Mouse (Mus musculus): ENCODE measurements at regions not wholly inside any gene's neighbourhood (a gene's known extent, or its start where the extent isn't known, plus 50 kb on each side); places are given as distances from the start of the nearest gene placed in this dataset.

GRCm38 (mm10) chr12:26188996-26189395 lies 226.1 kb downstream of the Rnf144a start:
- TF ChIP-seq CTCF (IDR thresholded peaks at IDR 0.05; ENCODE audit: insufficient read depth, low read depth, low read length) (no peak), POLR2A (IDR thresholded peaks at IDR 0.05; ENCODE audit: insufficient read depth, low read depth, low read length) (no peak)
- 61% methylated on average over 2 of the region's 2 CpGs for WGBS
- H3K4me3 ChIP-seq (ENCODE audit: insufficient read depth, low read depth, low read length) = no peak overlapping the region
- no peak overlapping the region for H3K27ac ChIP-seq (ENCODE audit: insufficient read depth, low read depth, low read length)
- peaks cover 13% of the 10 kb centered on the region; the same call in 1 of the 2 replicates for H3K4me1 ChIP-seq (ENCODE audit: control insufficient read depth, insufficient read depth, low read length)

GRCm38 (mm10) chr12:26187091-26187862 lies 227.8 kb downstream of the Rnf144a start:
- H3K4me1 ChIP-seq (ENCODE audit: control insufficient read depth, insufficient read depth, low read length) = peaks cover 13% of the 10 kb centered on the region; the same call in 1 of the 2 replicates
- H3K4me3 ChIP-seq (ENCODE audit: insufficient read depth, low read depth, low read length) = no peak overlapping the region
- H3K27ac ChIP-seq (ENCODE audit: insufficient read depth, low read depth, low read length) = no peak overlapping the region
- TF ChIP-seq POLR2A (IDR thresholded peaks at IDR 0.05; ENCODE audit: insufficient read depth, low read depth, low read length) (no peak), CTCF (IDR thresholded peaks at IDR 0.05; ENCODE audit: insufficient read depth, low read depth, low read length) (no peak)
- 88% methylated on average over 8 of the region's 8 CpGs for WGBS

GRCm38 (mm10) chr12:26184701-26185460 lies 230.2 kb downstream of the Rnf144a start:
- no peak overlapping the region for H3K27ac ChIP-seq (ENCODE audit: insufficient read depth, low read depth, low read length)
- WGBS = 92% methylated on average over 5 of the region's 5 CpGs
- peaks cover 11% of the 10 kb centered on the region for H3K4me1 ChIP-seq (ENCODE audit: control insufficient read depth, insufficient read depth, low read length)
- TF ChIP-seq CTCF (IDR thresholded peaks at IDR 0.05; ENCODE audit: insufficient read depth, low read depth, low read length) (no peak), POLR2A (IDR thresholded peaks at IDR 0.05; ENCODE audit: insufficient read depth, low read depth, low read length) (no peak)
- H3K4me3 ChIP-seq (ENCODE audit: insufficient read depth, low read depth, low read length) = no peak overlapping the region

GRCm38 (mm10) chr12:26183021-26183420 lies 232.0 kb downstream of the Rnf144a start:
- H3K4me3 ChIP-seq (ENCODE audit: insufficient read depth, low read depth, low read length) = no peak overlapping the region
- WGBS = 99% methylated on average over 2 of the region's 2 CpGs

GRCm38 (mm10) chr12:26180846-26181245 lies 234.2 kb downstream of the Rnf144a start:
- 54% methylated on average over 7 of the region's 7 CpGs for WGBS
- H3K4me1 ChIP-seq (ENCODE audit: control insufficient read depth, insufficient read depth, low read length) = peaks cover 7% of the 10 kb centered on the region
- H3K4me3 ChIP-seq (ENCODE audit: insufficient read depth, low read depth, low read length) = no peak overlapping the region

More at GRCm38 (mm10) chr12:26183021-26183420, 232.0 kb downstream of the Rnf144a start:
- no peak overlapping the region for H3K27ac ChIP-seq (ENCODE audit: insufficient read depth, low read depth, low read length)
- TF ChIP-seq CTCF (IDR thresholded peaks at IDR 0.05; ENCODE audit: insufficient read depth, low read depth, low read length) (no peak), POLR2A (IDR thresholded peaks at IDR 0.05; ENCODE audit: insufficient read depth, low read depth, low read length) (no peak)
- H3K4me1 ChIP-seq (ENCODE audit: control insufficient read depth, insufficient read depth, low read length) = peaks cover 8% of the 10 kb centered on the region

GRCm38 (mm10) chr12:26176231-26176662 lies 238.8 kb downstream of the Rnf144a start:
- Histone ChIP-seq H3K4me1 (ENCODE audit: control insufficient read depth, insufficient read depth, low read length) (peaks cover 7% of the 10 kb centered on the region), H3K4me3 (ENCODE audit: insufficient read depth, low read depth, low read length) (no peak overlapping the region), H3K27ac (ENCODE audit: insufficient read depth, low read depth, low read length) (no peak overlapping the region)
- WGBS = 55% methylated on average over 10 of the region's 10 CpGs
- TF ChIP-seq CTCF (IDR thresholded peaks at IDR 0.05; ENCODE audit: insufficient read depth, low read depth, low read length) (no peak), POLR2A (IDR thresholded peaks at IDR 0.05; ENCODE audit: insufficient read depth, low read depth, low read length) (no peak)

More at GRCm38 (mm10) chr12:26180846-26181245, 234.2 kb downstream of the Rnf144a start:
- no peak overlapping the region for H3K27ac ChIP-seq (ENCODE audit: insufficient read depth, low read depth, low read length)
- no peak for TF ChIP-seq CTCF (IDR thresholded peaks at IDR 0.05; ENCODE audit: insufficient read depth, low read depth, low read length)
- no peak for TF ChIP-seq POLR2A (IDR thresholded peaks at IDR 0.05; ENCODE audit: insufficient read depth, low read depth, low read length)

GRCm38 (mm10) chr12:26163416-26163815 lies 251.6 kb downstream of the Rnf144a start:
- no peak overlapping the region for H3K27ac ChIP-seq (ENCODE audit: insufficient read depth, low read depth, low read length)
- no peaks in the 10 kb centered on the region for H3K4me1 ChIP-seq (ENCODE audit: control insufficient read depth, insufficient read depth, low read length)
- WGBS = 57% methylated on average over 3 of the region's 3 CpGs
- TF ChIP-seq POLR2A (IDR thresholded peaks at IDR 0.05; ENCODE audit: insufficient read depth, low read depth, low read length) = no peak
- TF ChIP-seq CTCF (IDR thresholded peaks at IDR 0.05; ENCODE audit: insufficient read depth, low read depth, low read length) = no peak
- no peak overlapping the region for H3K4me3 ChIP-seq (ENCODE audit: insufficient read depth, low read depth, low read length)

GRCm38 (mm10) chr12:26160861-26161615 lies 254.0 kb downstream of the Rnf144a start:
- 93% methylated on average over 11 of the region's 11 CpGs for WGBS
- Histone ChIP-seq H3K27ac (ENCODE audit: insufficient read depth, low read depth, low read length) (no peak overlapping the region), H3K4me1 (ENCODE audit: control insufficient read depth, insufficient read depth, low read length) (no peaks in the 10 kb centered on the region), H3K4me3 (ENCODE audit: insufficient read depth, low read depth, low read length) (no peak overlapping the region)
- no peak for TF ChIP-seq POLR2A (IDR thresholded peaks at IDR 0.05; ENCODE audit: insufficient read depth, low read depth, low read length)
- TF ChIP-seq CTCF (IDR thresholded peaks at IDR 0.05; ENCODE audit: insufficient read depth, low read depth, low read length) = no peak
